Mouse (Mus musculus) brain, adult 10 weeks (tissue): ENCODE results near the gene Mccc1. TPM values are rescaled to one million over a fixed set of nuclear protein-coding genes. Genes with fewer than 3 reads are reported as not detected.

ENCODE experiments used
- polyA plus RNA-seq: library from polyadenylated mRNA; stranded (reverse); fragments of 350-450 nt; fragmentation: Illumina TruSeq; extraction: RNeasy Lipid Tissue Mini Kit (QIAGEN cat#74804); gene quantifications from one replicate; pipeline ENCODE4 v1.2.3, GENCODE M21; 2015; ENCODE audit warnings: low read depth, low replicate concordance

Gene Mccc1
- 23.3 TPM for polyA plus RNA-seq

DNA sequence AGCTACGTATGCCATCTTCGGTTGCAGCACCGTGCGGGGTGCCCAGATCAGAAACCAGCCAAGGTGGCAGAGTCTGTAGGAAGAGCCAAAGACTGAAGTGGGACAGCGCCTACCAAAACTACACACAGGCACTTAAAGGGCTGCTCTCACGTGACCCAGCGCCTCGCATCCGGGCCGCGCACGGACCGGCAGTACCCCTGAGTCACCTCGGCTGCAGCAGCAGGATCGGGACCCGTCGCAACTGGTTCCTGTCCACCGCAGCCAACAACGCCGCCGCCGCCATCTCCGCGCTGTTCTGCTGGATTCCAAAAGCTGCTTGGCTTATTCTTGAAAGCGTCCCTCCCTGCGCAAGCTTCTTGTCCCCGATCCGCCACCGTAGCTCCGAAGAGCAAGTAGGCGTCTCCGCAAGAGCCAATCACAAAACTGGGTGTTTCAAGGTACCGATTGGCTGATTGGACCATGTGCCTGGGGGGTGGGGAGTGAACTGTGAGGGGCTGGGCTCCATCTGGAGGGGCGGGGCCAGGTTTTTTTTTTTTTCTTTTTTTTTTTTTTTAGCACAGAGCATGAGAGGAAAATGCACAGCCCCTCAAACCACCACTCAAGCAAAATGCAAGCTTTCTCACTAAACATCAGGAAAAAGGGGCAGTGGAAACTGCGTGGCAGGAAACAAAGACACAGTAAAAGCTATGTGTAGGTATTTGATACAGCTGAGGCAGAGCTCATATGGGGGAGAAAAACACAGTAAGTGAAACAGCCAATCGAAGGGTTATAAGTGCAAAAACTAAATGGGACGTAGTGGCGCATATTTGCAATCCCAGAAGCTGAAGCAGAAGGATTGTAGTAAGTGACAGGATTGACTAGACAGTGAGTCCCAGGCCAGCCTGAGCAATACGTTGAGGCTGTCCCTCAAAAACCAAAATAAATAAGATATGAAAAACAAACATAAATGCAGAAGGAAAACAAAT lies at the start of gene Mccc1:
Gene Mccc1, minus strand, starts transcription at position 404 of the 965 bp plus-strand sequence.

DNA sequence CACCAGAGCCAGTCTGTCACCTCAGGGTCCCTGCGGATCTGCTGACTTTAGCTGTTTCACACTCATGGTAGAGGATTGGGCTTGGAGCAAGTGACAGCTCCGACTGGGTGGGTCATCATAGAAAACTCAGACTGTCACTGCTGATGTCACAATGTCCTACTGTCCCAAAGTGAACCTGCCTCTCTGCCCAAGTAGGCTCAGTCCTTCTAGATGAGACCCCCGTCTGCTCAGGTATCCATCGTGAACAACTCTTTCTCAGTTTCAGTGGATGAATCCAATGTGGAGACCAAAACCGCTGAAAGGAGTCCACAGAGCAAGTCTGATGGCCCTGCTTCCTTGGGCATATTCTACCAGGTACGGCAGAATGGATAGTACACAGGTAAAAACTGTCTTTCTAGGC lies 63.1 kb downstream of the Mccc1 start, which contains the start of gene Dcun1d1:
Gene Dcun1d1, minus strand, starts transcription at position 101 of the 400 bp plus-strand sequence.

Other genes starting within 250 kb of the Mccc1 start
- 76.0 TPM for gene Atp11b, start 246.6 kb downstream of the Mccc1 start, polyA plus RNA-seq
- gene Dcun1d1, start 63.2 kb downstream of the Mccc1 start, polyA plus RNA-seq = 81.9 TPM
- gene Ccdc144b, start 52.9 kb upstream of the Mccc1 start, polyA plus RNA-seq = not detected
- gene Acad9, start 65.3 kb upstream of the Mccc1 start, polyA plus RNA-seq = 40.3 TPM
- 10.1 TPM for gene D3Ertd254e, start 150.3 kb upstream of the Mccc1 start, polyA plus RNA-seq
- gene Qrfpr, start 221.6 kb upstream of the Mccc1 start, polyA plus RNA-seq = 4.5 TPM